Mouse (Mus musculus) intestine, embryonic 15.5 days (tissue): Measurements from ENCODE around the gene Them4. TPM values are rescaled to one million over a fixed set of nuclear protein-coding genes. Genes with fewer than 3 reads are reported as not detected.
"Not testable (repeated sequence)": the region's sequence is repeated elsewhere in the genome, so short reads cannot be mapped to it uniquely, and the experiment has no call there.

Experiments
- ATAC-seq: fragments of 200-750 bp; cut with Nextera tagmentation; 2 replicates; pipeline ENCODE4 v1.8.0; 2017; ENCODE audit warnings: moderate TSS enrichment, moderate library complexity
- H3K27ac ChIP-seq: fragments of 300-500 bp; sonication (generic); 2 replicates; pipeline ENCODE4 v1.5.1; 2015; ENCODE audit warnings: mild to moderate bottlenecking, inconsistent platforms
- H3K27me3 ChIP-seq: fragments of 300-500 bp; sonication (generic); replicated peaks from 2 replicates; pipeline ENCODE4 v1.6.1; 2015; ENCODE audit warnings: inconsistent platforms
- H3K36me3 ChIP-seq: fragments of 300-500 bp; sonication (generic); 2 replicates; pipeline ENCODE4 v1.6.1; 2015; ENCODE audit warnings: inconsistent platforms
- H3K4me1 ChIP-seq: fragments of 300-500 bp; sonication (generic); replicated peaks from 2 replicates; pipeline ENCODE4 v1.6.1; 2015; ENCODE audit warnings: inconsistent platforms
- H3K4me2 ChIP-seq: fragments of 300-500 bp; sonication (generic); replicated peaks from 2 replicates; pipeline ENCODE4 v1.6.1; 2015; ENCODE audit warnings: mild to moderate bottlenecking, inconsistent platforms
- H3K4me3 ChIP-seq: fragments of 300-500 bp; sonication (generic); replicated peaks from 2 replicates; pipeline ENCODE4 v1.5.1; 2015; ENCODE audit warnings: inconsistent platforms
- H3K9ac ChIP-seq: fragments of 300-500 bp; sonication (generic); 2 replicates; pipeline ENCODE4 v1.6.1; 2015; ENCODE audit warnings: inconsistent platforms
- H3K9me3 ChIP-seq: fragments of 300-500 bp; sonication (generic); 2 replicates; pipeline ENCODE4 v1.6.1; 2016; ENCODE audit warnings: inconsistent platforms
- WGBS: fragments of 180-500 bp; shearing (Covaris S2); methylation state at CpG from one replicate; pipeline ENCODE4 v1.1.7; 2015; 5-methylcytosine and 5-hydroxymethylcytosine counted together
- polyA plus RNA-seq: library from polyadenylated mRNA; unstranded; fragments of >200 nt; fragmentation: Nextera tagmentation; extraction: Ambion mirVana; gene quantifications from 2 replicates; pipeline ENCODE4 v1.2.1, GENCODE M21; 2015

Them4 gene
- 15.6 and 18.7 TPM in 2 replicates for polyA plus RNA-seq

DNA sequence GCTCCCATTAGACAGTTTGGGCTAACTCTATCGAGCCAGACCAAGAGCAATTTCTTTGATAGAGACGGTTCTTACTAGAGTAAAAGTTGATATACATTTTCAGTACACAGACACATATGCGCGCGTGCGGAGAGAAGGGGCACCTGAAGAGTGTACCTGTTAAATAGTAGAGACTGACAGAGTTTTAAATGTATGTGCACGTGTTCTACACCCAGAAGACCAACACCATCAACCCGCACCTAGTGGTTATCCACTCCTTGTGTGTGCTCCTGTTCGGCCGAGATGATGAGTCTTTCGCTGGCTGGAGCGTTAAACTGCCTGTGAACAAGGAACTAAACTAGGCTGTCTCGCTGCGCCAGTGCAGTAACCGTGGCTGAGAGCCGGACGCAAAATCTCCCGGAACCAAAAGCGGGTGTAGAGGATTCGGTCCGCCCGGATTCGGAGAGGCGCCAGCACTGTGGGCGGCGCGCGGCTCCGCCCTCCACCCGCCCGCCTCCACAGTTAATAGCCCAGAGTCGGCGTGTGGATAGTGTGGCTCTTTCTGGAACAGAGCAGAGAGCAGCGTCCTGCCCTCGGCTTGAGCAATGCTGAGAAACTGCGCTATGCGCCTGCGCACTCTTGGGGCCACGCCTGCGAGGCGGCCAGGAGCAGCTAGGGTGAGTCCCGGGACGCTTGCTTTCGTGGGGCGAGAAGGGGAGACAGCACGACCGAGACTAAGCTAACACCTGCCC is at the start of gene Them4:
Gene Them4, plus strand, starts transcription at position 457 of the 731 bp plus-strand sequence.
- H3K27ac ChIP-seq, result peak within 1 kb of the TSS; percentile 73
- H3K4me3 ChIP-seq, result peak within 1 kb of the TSS; percentile 45
- peak within 1 kb of the TSS; percentile 53 for H3K9ac ChIP-seq
- no peaks in the 10 kb centered on the region for H3K4me1 ChIP-seq
- 1% methylated on average over 47 of the region's 47 CpGs for WGBS
- no peaks in the 10 kb centered on the region for H3K9me3 ChIP-seq
- peak; percentile 99 for ATAC-seq
- no peaks in the 10 kb centered on the region for H3K36me3 ChIP-seq
- H3K27me3 ChIP-seq, result no peaks in the 10 kb centered on the region
- H3K4me2 ChIP-seq, result peak within 1 kb of the TSS; percentile 64

DNA sequence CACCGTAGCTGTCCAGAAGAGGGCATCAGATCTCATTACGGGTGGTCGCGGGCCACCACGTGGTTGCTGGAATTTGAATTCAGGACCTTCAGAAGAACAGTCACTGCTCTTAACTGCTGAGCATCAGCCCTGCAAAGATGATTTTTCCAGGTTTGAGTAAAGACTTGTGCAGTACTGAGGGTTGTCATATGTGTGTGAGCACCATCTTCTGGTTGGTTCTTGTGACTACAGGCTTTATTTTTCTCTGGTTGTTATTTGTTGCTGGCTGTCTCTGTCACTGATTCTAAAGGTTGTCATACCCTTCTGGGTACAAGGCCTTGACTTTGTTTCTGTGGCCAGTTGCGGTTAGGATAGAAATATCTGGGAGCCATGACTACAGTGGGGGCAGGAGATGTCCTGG is 49.3 kb upstream of the Them4 start:
- peak; percentile 43; the same call in 1 of the 2 replicates for ATAC-seq
- Histone ChIP-seq H3K9ac (no peak overlapping the region), H3K9me3 (no peaks in the 10 kb centered on the region), H3K27me3 (no peaks in the 10 kb centered on the region), H3K4me3 (no peak overlapping the region), H3K27ac (no peak overlapping the region), H3K4me1 (no peaks in the 10 kb centered on the region), H3K4me2 (no peak overlapping the region), H3K36me3 (no peaks in the 10 kb centered on the region)
- WGBS, result 51% methylated on average over 6 of the region's 6 CpGs

DNA sequence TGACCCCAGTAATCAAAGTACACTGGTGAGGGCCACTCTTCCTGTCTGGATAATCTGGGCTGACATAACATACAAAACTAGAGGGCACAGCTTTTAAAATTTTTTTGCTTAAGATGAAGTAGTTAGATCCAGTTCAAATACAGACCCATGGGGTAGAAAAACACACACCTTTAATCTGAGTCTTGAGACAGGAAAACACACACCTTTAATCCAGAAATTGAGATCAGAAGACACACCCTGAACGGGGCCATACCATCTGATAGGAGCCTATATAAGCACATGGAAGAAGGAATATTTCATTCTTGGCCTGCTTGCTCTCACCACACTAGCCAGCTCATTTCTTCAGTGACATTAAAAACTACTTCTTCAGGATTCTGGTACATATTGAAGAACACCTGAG is 46.2 kb upstream of the Them4 start, which contains the start of gene Gm4778:
Gene Gm4778, plus strand, starts transcription at position 301 of the 400 bp plus-strand sequence.
- ATAC-seq, H3K9me3 ChIP-seq, H3K36me3 ChIP-seq, H3K4me2 ChIP-seq, H3K9ac ChIP-seq, H3K27ac ChIP-seq, H3K27me3 ChIP-seq, H3K4me1 ChIP-seq, H3K4me3 ChIP-seq: not testable (repeated sequence)
- WGBS, result 89% methylated on average over 1 of the region's 1 CpGs

DNA sequence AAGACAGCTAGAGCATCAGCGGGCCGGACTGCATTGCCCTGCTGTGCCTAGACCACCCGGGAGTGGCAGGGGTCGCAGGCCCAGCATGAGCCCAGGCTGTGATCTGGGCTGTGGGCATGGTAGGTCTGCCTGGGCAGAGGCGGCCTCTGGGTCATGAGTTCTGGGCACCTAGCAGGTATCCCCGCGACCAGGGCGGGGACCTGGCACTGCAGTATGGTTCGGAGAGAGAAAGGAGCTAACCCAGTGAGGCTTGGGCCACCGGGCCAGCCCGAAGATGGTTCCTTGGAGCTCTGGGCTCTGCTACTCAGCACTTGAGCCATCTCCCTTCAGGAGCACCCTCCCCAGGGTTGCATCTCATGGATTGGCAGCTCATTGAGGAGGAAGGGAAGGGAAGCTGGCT is 33.9 kb upstream of the Them4 start:
- no peak overlapping the region for H3K27ac ChIP-seq
- no peaks in the 10 kb centered on the region for H3K9me3 ChIP-seq
- no peak overlapping the region for H3K9ac ChIP-seq
- no peaks in the 10 kb centered on the region for H3K4me1 ChIP-seq
- H3K4me3 ChIP-seq, result no peak overlapping the region
- 84% methylated on average over 11 of the region's 11 CpGs for WGBS
- no peaks in the 10 kb centered on the region for H3K36me3 ChIP-seq
- H3K27me3 ChIP-seq, result no peaks in the 10 kb centered on the region
- ATAC-seq, result no peak
- H3K4me2 ChIP-seq, result no peak overlapping the region

DNA sequence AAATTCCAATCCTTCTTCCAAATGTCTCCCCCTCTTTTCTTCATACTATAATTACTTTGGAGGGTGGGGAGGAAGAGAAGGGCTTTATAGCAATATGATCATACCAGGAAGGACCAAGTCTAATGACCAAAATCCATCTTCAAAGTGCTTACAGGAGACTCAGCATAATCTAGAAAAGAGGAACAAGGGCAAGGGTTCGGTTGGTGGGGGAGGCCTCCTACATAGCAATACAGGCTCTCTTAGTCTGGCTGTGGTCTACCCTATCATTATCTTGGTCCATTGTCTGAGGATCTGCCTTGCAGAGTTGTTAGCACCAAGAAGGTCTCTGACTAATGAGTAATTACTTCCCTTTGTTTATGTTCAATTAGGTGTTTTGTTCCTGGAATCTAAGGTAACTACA is 4.4 kb upstream of the Them4 start:
- ATAC-seq, result no peak

DNA sequence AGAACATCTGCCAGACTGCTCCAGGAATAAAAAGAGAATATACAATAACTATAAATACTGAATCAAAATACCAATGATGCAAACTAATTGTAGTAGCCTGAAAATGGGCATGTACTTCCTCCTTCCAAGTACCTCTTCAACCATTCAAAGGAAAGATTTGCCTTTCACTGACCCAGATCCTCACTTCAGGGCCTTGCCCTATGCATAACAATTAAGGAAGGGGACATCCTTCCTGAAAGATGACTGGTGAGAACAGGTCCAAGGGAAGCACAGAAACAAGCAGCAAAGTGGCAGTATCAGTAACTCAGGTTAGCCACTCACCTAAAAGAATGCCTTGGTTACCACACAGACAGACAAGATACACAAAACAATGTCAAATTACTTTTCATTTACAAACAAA is 2.9 kb upstream of the Them4 start:
- Histone ChIP-seq H3K36me3 (no peaks in the 10 kb centered on the region), H3K27me3 (no peaks in the 10 kb centered on the region), H3K27ac (no peak overlapping the region), H3K9ac (no peak overlapping the region), H3K4me2 (no peak overlapping the region), H3K9me3 (no peaks in the 10 kb centered on the region), H3K4me1 (no peaks in the 10 kb centered on the region), H3K4me3 (no peak overlapping the region)
- ATAC-seq, result no peak

More for the DNA sequence above, 4.4 kb upstream of the Them4 start:
- Histone ChIP-seq H3K27me3 (no peaks in the 10 kb centered on the region), H3K27ac (no peak overlapping the region), H3K9ac (no peak overlapping the region), H3K36me3 (no peaks in the 10 kb centered on the region), H3K9me3 (no peaks in the 10 kb centered on the region), H3K4me3 (no peak overlapping the region), H3K4me1 (no peaks in the 10 kb centered on the region), H3K4me2 (no peak overlapping the region)
- 78% methylated on average over 1 of the region's 1 CpGs for WGBS

DNA sequence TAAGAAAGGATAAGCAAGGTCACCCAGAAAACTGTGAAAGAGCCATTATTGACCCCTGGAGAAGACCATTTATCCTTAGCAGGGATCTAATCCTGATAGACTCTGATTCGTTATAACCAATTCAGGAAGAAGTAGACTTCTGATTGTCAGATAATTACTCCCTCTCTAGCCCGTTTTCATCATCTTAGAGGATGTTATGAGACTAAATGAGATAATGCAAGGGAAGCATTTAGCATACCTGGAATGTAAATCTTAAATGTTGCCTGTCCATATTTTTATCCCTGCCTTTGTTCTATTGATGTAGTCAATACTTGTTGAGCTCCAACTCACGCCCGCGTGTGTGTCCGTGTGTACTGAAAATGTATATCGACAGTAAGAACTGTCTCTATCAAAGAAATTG is 602 bp downstream of the Them4 start:
- no peaks in the 10 kb centered on the region for H3K36me3 ChIP-seq
- peak overlapping the region; percentile 53 for H3K9ac ChIP-seq
- peak overlapping the region; percentile 64 for H3K4me2 ChIP-seq
- 43% methylated on average over 7 of the region's 7 CpGs for WGBS
- no peaks in the 10 kb centered on the region for H3K4me1 ChIP-seq
- H3K9me3 ChIP-seq, result no peaks in the 10 kb centered on the region
- 0 out of 2 replicates have a peak, but pooled peaks have one; percentile 2 for ATAC-seq
- peak overlapping the region; percentile 45 for H3K4me3 ChIP-seq
- H3K27ac ChIP-seq, result peak overlapping the region; percentile 73
- H3K27me3 ChIP-seq, result no peaks in the 10 kb centered on the region

DNA sequence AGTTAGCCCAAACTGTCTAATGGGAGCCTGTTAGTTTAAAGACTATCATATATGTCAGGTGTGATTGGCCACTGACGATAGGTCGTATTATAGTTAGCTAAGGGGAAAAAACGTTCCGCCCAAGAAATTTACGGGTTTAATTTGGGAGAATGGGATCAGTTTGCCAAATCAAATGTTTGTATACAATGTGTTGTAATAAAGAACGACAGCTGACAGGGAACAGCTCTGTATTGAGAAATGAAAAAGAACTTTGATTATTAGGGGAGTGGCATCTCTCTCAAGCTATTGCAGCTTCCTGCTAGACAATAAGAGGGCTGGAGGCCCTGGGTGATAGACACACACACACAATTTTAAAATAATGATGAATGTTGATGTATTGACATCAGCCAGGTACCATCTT is 1.0 kb downstream of the Them4 start:
- Histone ChIP-seq H3K9ac (no peak overlapping the region), H3K27me3 (no peaks in the 10 kb centered on the region), H3K4me2 (peak overlapping the region; percentile 64), H3K27ac (peak overlapping the region; percentile 73), H3K4me1 (no peaks in the 10 kb centered on the region), H3K4me3 (peak overlapping the region; percentile 45), H3K36me3 (no peaks in the 10 kb centered on the region), H3K9me3 (no peaks in the 10 kb centered on the region)
- no peak for ATAC-seq
- 65% methylated on average over 6 of the region's 6 CpGs for WGBS

DNA sequence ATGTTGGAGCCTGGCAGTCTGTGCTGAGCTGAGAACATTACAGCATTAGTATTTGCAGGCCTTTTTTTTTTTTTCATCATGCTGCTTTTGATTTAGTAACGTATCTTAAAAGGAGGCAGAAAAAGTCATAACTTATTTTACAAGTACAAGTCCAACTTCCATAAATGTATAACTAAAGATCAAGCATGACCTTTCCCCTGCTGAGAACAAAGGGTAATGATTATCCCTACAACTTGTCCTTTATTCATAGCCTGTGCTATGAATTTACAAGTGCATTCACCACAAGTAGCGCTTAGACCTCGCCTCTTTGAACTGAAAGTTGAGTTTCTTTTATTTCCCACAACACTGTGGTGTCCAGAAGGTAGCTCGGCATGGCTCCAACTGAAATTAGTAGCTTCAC is 1.5 kb downstream of the Them4 start:
- H3K4me3 ChIP-seq, result peak overlapping the region; percentile 45; the same call in 1 of the 2 replicates

DNA sequence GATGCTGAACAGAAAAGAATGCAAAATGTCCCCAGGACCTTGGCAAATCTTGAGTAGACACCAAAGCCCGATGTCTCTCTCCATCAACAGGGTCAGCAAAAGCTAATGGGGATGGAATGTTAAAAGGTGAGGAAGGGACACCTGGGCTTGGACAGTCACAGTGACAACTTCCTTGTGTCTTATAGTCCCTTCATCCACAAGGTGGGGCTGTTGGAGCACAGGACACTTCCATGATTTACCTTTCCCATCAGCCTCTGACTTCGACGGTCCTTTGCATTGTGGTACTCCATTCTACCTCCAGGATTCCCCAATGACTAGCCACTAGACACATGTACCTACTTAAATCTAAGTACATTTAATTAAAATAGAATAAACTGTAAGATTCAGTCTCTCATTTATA is 18.8 kb downstream of the Them4 start:
- no peak overlapping the region for H3K4me3 ChIP-seq
- H3K27ac ChIP-seq, result no peak overlapping the region
- 60% methylated on average over 3 of the region's 3 CpGs for WGBS
- ATAC-seq, result no peak
- H3K9me3 ChIP-seq, result no peaks in the 10 kb centered on the region
- no peaks in the 10 kb centered on the region for H3K36me3 ChIP-seq
- no peaks in the 10 kb centered on the region for H3K27me3 ChIP-seq
- H3K4me2 ChIP-seq, result no peak overlapping the region
- H3K9ac ChIP-seq, result no peak overlapping the region
- H3K4me1 ChIP-seq, result no peaks in the 10 kb centered on the region

More for the DNA sequence above, 1.5 kb downstream of the Them4 start:
- H3K36me3 ChIP-seq, result no peaks in the 10 kb centered on the region
- no peaks in the 10 kb centered on the region for H3K27me3 ChIP-seq
- no peak overlapping the region for H3K9ac ChIP-seq
- H3K9me3 ChIP-seq, result no peaks in the 10 kb centered on the region
- no peak for ATAC-seq
- H3K4me1 ChIP-seq, result no peaks in the 10 kb centered on the region
- H3K27ac ChIP-seq, result peak overlapping the region; percentile 73; the same call in 1 of the 2 replicates
- H3K4me2 ChIP-seq, result peak overlapping the region; percentile 64
- 75% methylated on average over 4 of the region's 4 CpGs for WGBS

DNA sequence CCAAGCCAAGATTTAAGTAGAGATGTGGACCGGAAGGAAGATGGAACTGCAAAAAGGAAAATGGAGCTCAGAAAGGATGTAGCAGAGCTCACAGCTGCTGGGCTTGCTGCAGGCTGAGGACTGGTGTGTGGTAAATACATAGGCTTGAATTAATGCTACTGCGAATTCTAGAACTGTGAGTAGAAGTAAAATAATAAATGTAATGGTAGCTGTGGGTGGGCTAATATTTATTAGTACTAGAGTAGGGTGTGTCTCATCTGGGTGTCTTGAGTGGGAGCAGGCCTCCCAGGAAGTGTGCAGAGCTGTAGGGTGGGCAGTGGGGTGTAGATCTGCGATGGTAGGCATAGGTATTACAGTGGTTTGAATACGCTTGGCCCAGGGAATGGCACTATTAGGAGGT is 24.6 kb downstream of the Them4 start:
- 90% methylated on average over 4 of the region's 4 CpGs for WGBS

DNA sequence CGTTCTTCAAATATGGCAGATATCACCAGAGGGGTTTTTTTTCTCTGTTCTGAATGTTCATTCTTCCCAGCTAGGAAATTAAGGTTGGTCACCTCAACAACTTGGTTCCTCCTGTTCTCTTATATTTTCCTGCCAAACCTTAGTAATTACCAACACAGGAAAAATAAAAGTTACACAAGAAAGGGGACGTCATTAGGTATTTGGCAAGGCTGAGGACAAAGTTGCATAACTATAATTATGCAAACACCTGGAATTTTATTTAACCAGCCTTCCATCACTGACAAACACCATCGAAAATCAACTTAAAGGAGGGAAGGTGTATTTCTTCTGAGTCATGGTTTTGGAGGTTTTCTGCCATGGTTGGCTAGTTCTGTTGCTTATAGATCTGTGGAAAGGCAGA is 28.6 kb downstream of the Them4 start:
- H3K36me3 ChIP-seq, result no peaks in the 10 kb centered on the region
- no peaks in the 10 kb centered on the region for H3K9me3 ChIP-seq
- no peaks in the 10 kb centered on the region for H3K4me1 ChIP-seq
- H3K27me3 ChIP-seq, result no peaks in the 10 kb centered on the region; the same call in 1 of the 2 replicates
- no peak for ATAC-seq
- no peak overlapping the region for H3K27ac ChIP-seq
- WGBS, result 88% methylated on average over 3 of the region's 3 CpGs
- H3K9ac ChIP-seq, result no peak overlapping the region
- no peak overlapping the region for H3K4me2 ChIP-seq
- H3K4me3 ChIP-seq, result no peak overlapping the region

More for the DNA sequence above, 24.6 kb downstream of the Them4 start:
- Histone ChIP-seq H3K4me1 (no peaks in the 10 kb centered on the region), H3K9ac (no peak overlapping the region), H3K27ac (no peak overlapping the region), H3K4me3 (no peak overlapping the region), H3K36me3 (no peaks in the 10 kb centered on the region), H3K4me2 (no peak overlapping the region), H3K27me3 (no peaks in the 10 kb centered on the region), H3K9me3 (no peaks in the 10 kb centered on the region)
- ATAC-seq, result no peak

DNA sequence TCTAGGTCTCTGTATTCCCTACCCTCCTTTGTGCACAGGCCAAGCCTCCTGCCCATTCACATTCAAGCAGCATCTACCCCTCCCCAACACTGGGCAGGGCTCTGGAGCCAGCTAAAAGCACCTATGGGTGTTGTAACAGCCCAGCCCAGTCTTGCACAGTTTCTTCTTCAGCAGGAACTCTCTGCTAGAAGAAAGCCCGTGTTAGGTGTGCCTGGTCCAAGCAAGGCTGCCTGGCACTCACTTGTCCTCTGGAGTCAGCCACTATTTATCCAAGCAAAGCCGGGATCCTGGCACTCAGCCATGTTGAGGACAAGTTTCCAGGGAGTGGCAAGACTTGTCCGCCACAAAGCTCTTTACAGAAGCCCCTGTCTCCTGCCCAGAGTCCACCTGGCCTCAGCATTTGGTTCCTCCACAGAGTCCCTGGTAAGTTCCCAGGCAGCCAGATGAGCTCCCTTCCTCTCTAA is 32.1 kb downstream of the Them4 start, which contains the start of gene Them5:
Gene Them5, plus strand, starts transcription at position 141 of the 464 bp plus-strand sequence.
- Histone ChIP-seq H3K27ac (no peak within 1 kb of the TSS), H3K27me3 (no peaks in the 10 kb centered on the region; the same call in 1 of the 2 replicates), H3K4me1 (no peaks in the 10 kb centered on the region), H3K4me3 (no peak within 1 kb of the TSS), H3K9ac (no peak within 1 kb of the TSS), H3K9me3 (no peaks in the 10 kb centered on the region), H3K36me3 (no peaks in the 10 kb centered on the region), H3K4me2 (no peak within 1 kb of the TSS)
- no peak for ATAC-seq
- 42% methylated on average over 3 of the region's 3 CpGs for WGBS
